Mouse (Mus musculus) CD4-positive naive resting alpha-beta T cell, adult 76 days (primary cell): ENCODE results near the gene Sppl2b. TPM values are rescaled to one million over a fixed set of nuclear protein-coding genes. Genes with fewer than 3 reads are reported as not detected.

Experiments
- total RNA-seq: library from RNA; stranded (reverse); gene quantifications from one replicate; pipeline ENCODE4 v1.2.4, GENCODE M21; 2023

Sppl2b gene
- total RNA-seq: 13.7 TPM

DNA sequence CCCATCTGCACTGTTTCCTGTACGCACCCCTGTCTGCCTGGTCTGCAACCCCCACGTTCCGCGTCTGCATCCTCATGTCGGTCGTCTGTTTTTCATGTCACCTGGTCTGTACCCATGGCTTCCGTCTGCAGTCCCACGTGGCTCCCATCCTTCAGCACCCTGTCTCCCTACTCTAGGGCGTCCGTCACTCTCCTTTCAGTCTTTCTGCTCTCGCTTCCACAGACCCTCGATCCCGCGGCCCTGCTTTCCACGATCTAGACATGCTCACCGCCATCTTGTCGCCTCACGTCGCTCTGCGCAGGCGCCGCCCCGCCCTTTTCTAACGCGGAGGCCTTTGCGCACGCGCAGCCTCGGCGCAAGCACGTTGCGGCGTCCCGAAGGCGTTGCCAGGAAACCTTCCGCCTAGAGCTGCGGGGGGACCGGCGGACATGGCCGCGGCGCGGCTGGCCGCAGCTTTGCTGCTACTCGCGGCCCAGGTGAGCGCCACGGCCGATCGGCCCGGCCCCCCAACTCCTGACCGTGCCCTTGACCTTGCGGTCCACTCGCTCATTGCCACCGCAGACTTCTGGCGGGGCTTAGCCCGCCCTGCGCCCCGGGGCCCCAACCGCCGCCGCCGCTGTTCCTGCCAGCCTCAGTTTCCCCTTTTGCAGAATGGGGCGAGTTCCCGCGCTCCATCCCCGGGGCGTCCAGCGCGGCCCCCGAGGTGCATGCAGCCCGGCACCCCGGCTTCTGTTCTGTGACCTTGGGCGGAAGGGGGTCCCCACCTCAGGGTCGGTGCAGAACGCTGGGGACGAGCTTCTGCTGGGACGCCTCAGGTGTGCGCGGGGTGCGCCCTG is at the start of gene Sppl2b, which contains the start of gene Lsm7:
Gene Sppl2b, plus strand, starts transcription at position 363 of the 836 bp plus-strand sequence.
Gene Lsm7, minus strand, starts transcription at position 297 of the 836 bp plus-strand sequence.

DNA sequence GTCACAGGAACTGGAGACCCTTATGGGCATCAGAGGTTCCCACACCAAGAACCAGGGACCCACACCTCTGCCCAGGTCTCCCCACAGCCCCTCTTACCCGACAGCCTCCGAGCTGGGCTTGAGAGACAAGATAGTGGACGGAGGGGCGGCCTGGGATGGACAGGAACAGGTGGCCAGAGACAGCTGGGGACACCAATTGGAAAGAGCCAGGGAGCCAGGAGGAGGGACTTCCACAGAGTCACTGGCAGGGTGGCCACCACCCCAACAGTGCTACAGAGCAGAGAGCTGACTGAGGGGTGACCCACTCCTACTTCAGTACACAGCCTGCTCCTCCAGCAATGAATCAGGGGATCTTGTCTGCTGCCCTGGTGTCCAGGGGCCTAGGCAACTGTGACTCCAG is 41.7 kb upstream of the Sppl2b start, which contains the start of gene Jsrp1:
Gene Jsrp1, minus strand, starts transcription at position 133 of the 400 bp plus-strand sequence.

DNA sequence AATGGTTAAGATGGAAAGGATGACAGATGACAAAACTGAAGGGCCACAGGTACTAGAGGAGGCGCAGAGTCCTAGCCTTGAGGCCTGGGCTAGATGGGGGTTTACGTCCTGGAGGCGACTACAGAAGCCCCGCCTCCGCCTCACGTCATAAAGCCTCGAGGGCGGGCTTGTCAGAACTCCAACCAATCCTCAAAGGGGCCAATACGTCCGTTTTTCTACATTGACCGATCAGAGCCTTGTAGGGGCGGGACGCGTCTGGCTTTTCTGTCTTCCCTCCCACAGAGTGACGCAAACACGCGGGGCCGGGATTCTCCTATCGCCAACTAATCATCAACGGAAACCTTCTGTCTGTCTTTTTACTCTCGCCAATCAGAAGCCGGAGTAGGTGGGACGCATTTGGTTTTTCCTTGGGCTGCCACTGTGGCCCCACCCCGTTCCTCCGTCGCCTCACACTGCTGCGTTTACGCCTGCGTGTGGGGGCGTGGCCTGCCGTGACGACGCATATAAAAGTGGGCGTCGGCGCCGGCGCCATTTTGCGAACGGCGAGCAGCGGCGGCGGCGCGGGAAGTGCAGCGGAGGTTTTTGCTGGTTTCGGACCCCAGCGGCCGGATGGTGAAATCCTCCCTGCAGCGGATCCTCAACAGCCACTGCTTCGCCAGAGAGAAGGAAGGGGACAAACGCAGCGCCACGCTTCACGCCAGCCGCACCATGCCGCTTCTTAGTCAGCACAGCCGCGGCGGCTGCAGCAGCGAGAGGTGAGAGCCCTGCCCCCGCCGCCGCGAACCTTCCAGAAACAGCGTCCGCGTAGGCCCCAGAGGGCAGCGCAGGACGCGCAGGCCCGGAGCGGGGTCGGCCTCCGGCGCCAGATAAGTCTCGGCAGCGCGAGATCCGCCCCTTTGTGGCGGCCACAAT is 28.7 kb upstream of the Sppl2b start, which contains the start of gene Oaz1:
Gene Oaz1, plus strand, starts transcription at position 506 of the 912 bp plus-strand sequence.

DNA sequence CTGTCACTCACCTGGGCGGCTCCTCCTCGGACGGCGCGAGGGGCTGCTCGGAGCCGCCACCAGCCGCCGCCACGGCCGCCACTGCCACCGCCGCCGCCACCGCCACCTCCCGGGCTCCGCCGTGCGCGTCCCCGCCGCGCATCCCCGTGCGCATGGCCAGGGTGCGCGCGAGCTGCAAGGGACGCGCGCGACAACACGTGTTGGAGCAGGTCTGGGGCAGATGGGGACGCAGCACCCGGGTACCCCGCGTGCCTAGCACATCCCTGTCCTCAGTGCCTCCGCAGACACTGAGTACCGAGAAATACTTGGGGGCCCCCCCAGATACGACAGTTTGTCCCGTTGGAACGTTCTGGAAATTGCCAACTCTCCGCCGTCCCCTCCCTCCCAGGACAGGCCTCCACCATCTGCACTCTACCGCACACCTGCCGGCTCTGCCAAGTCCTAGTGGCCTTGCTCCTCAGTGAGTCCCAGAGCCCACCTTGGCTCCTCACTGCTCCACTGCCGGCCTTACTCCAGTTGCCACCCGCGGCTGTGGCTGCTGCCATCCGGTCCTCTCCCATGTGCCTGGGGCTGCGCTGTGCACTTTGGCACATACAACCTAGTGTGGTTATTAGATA is 11.0 kb upstream of the Sppl2b start, which contains the start of gene Lingo3:
Gene Lingo3, minus strand, starts transcription at position 109 of the 617 bp plus-strand sequence.

DNA sequence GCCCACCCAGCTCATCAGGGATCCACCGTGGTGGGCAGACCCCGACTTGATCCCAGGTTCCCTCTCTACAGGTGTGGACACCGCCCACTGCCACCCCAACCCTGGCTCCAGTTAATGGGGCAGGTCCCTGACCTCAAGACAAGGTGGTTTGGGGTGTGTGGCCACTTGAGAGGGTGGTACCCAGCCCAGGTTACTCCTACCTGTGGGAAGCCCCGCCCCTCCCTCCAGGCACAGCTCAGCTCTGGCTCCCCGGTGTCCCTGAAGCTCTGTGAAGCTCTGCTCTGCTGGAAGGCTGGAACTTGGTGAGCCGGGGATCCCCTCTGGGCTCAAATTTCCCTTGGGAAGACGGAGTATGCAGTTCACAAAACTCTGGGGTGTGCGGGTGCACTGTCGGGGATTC is 16.5 kb downstream of the Sppl2b start, which contains the start of gene Tmprss9:
Gene Tmprss9, plus strand, starts transcription at position 268 of the 400 bp plus-strand sequence.

DNA sequence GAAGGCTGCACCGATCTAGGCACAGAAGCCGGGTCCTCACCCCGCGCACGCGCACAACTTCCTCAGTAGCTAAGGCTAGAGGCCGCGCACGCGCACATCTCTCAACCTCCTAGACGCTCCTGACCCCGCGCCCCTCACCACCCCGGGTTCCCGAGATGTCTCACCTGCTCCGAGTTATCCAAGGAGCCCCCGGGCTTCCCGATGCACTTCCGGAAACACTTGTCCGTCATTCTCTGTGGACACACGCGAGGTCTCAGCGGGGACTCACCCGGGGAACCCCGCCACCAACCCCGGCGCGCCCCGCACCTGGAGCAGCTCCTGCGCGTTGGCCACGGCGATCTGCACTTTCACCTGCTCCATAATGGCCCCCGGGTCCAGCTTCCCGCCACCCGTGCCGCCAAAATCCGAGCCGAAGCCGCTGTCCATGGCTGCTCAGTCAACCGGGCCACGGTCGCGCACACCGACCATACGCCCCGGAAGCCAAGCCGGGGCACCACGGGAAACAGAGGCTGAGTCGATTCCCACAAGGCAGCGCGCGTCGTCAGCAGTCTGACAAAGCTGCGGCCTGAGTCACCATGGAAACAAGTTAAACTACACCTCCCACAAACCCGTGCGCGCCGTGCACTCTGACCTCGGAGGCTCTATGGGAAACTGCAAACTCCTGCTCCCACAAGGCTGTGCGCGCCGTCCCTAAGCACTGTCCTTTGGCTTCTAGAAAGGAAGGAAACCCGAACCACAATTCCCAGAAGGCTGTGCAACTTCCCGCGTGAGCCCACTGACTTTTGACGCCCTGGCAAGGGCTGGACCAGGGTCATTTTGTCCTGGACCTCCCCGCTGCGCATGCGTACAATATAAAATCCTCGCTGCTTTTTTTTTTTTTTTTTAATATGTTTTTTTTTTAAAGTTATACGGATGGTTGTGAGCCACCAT is 45.5 kb downstream of the Sppl2b start, which contains the start of gene Timm13:
Gene Timm13, minus strand, starts transcription at position 652 of the 930 bp plus-strand sequence.

DNA sequence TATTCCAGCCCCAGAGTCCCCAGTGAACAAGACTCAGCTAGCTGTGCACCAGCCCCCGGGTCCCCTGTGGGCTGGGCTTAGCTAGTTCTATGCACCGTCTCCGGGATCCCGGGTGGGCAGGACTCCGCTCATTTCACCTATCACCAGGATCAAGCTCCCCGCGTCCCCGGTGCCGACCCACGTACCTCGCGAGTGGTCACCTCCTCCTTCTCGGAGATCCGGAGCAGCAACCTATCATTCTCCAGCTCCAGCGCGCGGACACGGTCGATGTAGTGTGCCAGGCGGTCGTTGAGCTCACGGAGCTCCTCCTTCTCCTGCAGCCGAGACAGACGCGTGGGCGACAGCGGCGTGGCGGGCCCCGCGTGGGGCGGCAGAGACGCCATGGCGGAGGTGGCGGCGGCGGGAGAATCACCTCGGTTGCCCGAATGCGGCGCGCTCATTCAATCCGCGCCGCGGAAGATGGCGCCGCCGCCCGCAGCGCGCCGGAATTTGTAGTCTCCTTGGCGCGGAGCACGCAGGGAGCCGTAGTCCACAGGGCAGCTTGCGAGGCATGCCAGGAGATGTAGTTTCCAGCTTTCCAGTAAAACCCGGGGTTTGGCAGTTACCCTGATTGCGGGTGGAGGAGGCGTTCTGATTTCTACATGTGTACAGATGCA is 62.8 kb downstream of the Sppl2b start, which contains the start of gene Lmnb2:
Gene Lmnb2, minus strand, starts transcription at position 467 of the 656 bp plus-strand sequence.

Other genes starting within 250 kb of the Sppl2b start
- 7.4 TPM for gene Gm49322, start 249.3 kb upstream of the Sppl2b start, total RNA-seq
- 224 TPM for gene Csnk1g2, start 232.4 kb upstream of the Sppl2b start, total RNA-seq
- gene Btbd2, start 198.2 kb upstream of the Sppl2b start, total RNA-seq: 24.7 TPM
- gene Mknk2, start 177.2 kb upstream of the Sppl2b start, total RNA-seq: 302 TPM
- gene Mob3a, start 153.3 kb upstream of the Sppl2b start, total RNA-seq: 110 TPM
- 51.3 TPM for gene Izumo4, start 153.1 kb upstream of the Sppl2b start, total RNA-seq
- gene Ap3d1, start 113.0 kb upstream of the Sppl2b start, total RNA-seq: 107 TPM
- gene Dot1l, start 100.1 kb upstream of the Sppl2b start, total RNA-seq: 86.9 TPM
- gene Sf3a2, start 57.1 kb upstream of the Sppl2b start, total RNA-seq: 74.8 TPM
- gene Plekhj1, start 56.6 kb upstream of the Sppl2b start, total RNA-seq: 90.5 TPM
- gene Amh, start 50.0 kb upstream of the Sppl2b start, total RNA-seq: 0.79 TPM
- gene Jsrp1, start 41.8 kb upstream of the Sppl2b start, total RNA-seq: not detected
- 576 TPM for gene Oaz1, start 28.6 kb upstream of the Sppl2b start, total RNA-seq
- gene Lingo3, start 11.2 kb upstream of the Sppl2b start, total RNA-seq: not detected
- gene Lsm7, start 66 bp upstream of the Sppl2b start, total RNA-seq: 43.9 TPM
- gene Tmprss9, start 16.6 kb downstream of the Sppl2b start, total RNA-seq: not detected
- 55.9 TPM for gene Timm13, start 45.7 kb downstream of the Sppl2b start, total RNA-seq
- 8.5 TPM for gene Lmnb2, start 63.0 kb downstream of the Sppl2b start, total RNA-seq
- 20.5 TPM for gene Gadd45b, start 74.8 kb downstream of the Sppl2b start, total RNA-seq
- gene Gng7, start 159.7 kb downstream of the Sppl2b start, total RNA-seq: not detected
- gene Diras1, start 170.4 kb downstream of the Sppl2b start, total RNA-seq: not detected
- 14.2 TPM for gene Slc39a3, start 182.2 kb downstream of the Sppl2b start, total RNA-seq
- gene Sgta, start 204.9 kb downstream of the Sppl2b start, total RNA-seq: 50.4 TPM
- gene Thop1, start 214.8 kb downstream of the Sppl2b start, total RNA-seq: 8.4 TPM
- gene Creb3l3, start 243.6 kb downstream of the Sppl2b start, total RNA-seq: not detected